Comparison of ENCODE assay signal across 12 mouse cellular contexts in the genomic region with DNA sequence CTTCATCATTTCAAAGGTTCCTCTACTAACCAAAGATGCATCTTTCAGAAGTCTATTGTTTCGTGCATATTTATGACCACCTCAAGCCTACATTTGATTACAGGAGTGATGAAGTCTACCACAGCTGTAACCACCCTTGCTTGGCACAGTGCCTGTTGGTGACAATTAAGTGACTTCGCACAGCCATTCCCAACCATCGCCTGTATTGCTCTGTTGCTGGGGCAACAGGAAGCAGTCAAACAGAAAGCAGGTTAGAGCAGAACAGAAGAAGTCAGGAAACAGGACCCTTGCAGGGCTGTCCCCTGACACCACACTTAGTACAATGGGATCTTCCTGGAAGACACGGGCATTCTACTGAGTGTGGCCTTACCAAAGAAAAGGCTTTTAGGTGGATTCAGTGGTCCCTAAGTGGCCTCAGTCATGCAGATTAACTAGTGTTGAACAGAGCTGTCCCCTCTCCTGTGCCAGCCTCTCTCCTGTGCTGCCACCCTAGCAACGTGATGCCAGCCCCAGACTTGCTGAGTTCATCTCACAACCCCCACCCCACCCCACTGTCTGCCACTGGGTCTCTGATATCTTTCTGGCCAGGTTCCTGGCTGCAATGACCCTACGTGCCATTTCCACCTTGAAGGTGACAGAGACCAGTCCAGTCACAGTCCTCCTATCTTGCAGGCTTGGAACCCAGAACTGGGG. TPM values are rescaled to one million over a fixed set of nuclear protein-coding genes. Genes with fewer than 3 reads are reported as not detected.
DNase-seq lines count a peak whose midpoint lies in the region; ATAC-seq and TF ChIP-seq lines count a peak whose summit lies in the region.
"Had no signal": no experiment of that assay in that cellular context is flagged by ENCODE, and none has a peak within 500 bp of the region (broad histone marks: within the 10 kb centered on the region; RNA-seq: fewer than 3 reads in every experiment).

No protein-coding gene starts in this region.

- DNase-seq in heart, adult 2 months: peak in 1 of 2 experiments; percentile 56
- DNase-seq in heart, adult 8-10 months (ENCODE audit: low spot score): no peak
- DNase-seq in neural tube, embryonic 10.5 days (ENCODE audit: extremely low spot score, low spot score): no peak
- DNase-seq in forebrain, postnatal 0 days: peak; percentile 61
- DNase-seq in naive thymus-derived CD4-positive, alpha-beta T cell, adult 2 months (ENCODE audit: low read depth): peak; percentile 27
- DNase-seq in cerebellum, adult 11 months: no peak
- no peak for DNase-seq in left cerebral cortex, adult 11 months (ENCODE audit: low spot score)
- DNase-seq: adrenal gland, postnatal 10 days; lung, postnatal 14 days had no signal

- peaks cover 19% of the 10 kb centered on the region for H3K4me1 ChIP-seq in heart, adult 2 months (ENCODE audit: control insufficient read depth, insufficient read depth, low read length)
- peaks cover 34% of the 10 kb centered on the region for H3K4me1 ChIP-seq in neural tube, embryonic 12.5 days
- H3K4me1 ChIP-seq in forebrain, postnatal 0 days (ENCODE audit: insufficient read depth): peaks cover 12% of the 10 kb centered on the region

- H3K9ac ChIP-seq in heart, adult 2 months (ENCODE audit: low read depth, low read length): no peak overlapping the region
- no peak overlapping the region for H3K9ac ChIP-seq in neural tube, embryonic 12.5 days
- H3K9ac ChIP-seq in forebrain, postnatal 0 days: no peak overlapping the region

- no peaks in the 10 kb centered on the region for H3K9me3 ChIP-seq in neural tube, embryonic 12.5 days
- no peaks in the 10 kb centered on the region for H3K9me3 ChIP-seq in forebrain, postnatal 0 days (ENCODE audit: low read length)
- H3K9me3 ChIP-seq: embryonic facial prominence, embryonic 10.5 days had no signal

- H3K79me2 ChIP-seq in heart, adult 2 months (replicated peaks; ENCODE audit: control insufficient read depth, insufficient read depth, low read length): no peaks in the 10 kb centered on the region

- no peak overlapping the region for H3K4me3 ChIP-seq in heart, adult 2 months
- no peak overlapping the region for H3K4me3 ChIP-seq in neural tube, embryonic 12.5 days
- no peak overlapping the region for H3K4me3 ChIP-seq in forebrain, postnatal 0 days (ENCODE audit: low read depth, low read length)
- H3K4me3 ChIP-seq: embryonic facial prominence, embryonic 10.5 days had no signal

- 42% methylated on average over 6 of the region's 6 CpGs for WGBS in heart, adult 2 months
- 48% methylated on average over 6 of the region's 6 CpGs for WGBS in neural tube, embryonic 12.5 days
- 42% methylated on average over 6 of the region's 6 CpGs for WGBS in forebrain, postnatal 0 days

- TF ChIP-seq EP300 in heart, adult 2 months (IDR thresholded peaks at IDR 0.05; ENCODE audit: insufficient read depth, low read depth, low read length): 0 out of 2 replicates have a peak, but pooled peaks have one; percentile 23

- TF ChIP-seq CTCF in heart, adult 2 months (IDR thresholded peaks at IDR 0.05): no peak
- TF ChIP-seq CTCF in forebrain, postnatal 0 days (IDR thresholded peaks at IDR 0.05; ENCODE audit: low read depth): no peak

- H3K27me3 ChIP-seq in heart, adult 2 months (ENCODE audit: control insufficient read depth, insufficient read depth, low read length): no peaks in the 10 kb centered on the region
- H3K27me3 ChIP-seq in neural tube, embryonic 12.5 days (replicated peaks): 0 out of 2 replicates have a peak, but pooled peaks cover 5% of the 10 kb centered on the region
- no peaks in the 10 kb centered on the region for H3K27me3 ChIP-seq in forebrain, postnatal 0 days (ENCODE audit: insufficient read depth, low read length)

- H3K4me2 ChIP-seq in neural tube, embryonic 12.5 days (replicated peaks): no peak overlapping the region
- H3K4me2 ChIP-seq in forebrain, postnatal 0 days (ENCODE audit: low read depth): no peak overlapping the region

- H3K27ac ChIP-seq in heart, adult 2 months: peak overlapping the region; percentile 44; the same call in 1 of the 2 replicates
- no peak overlapping the region for H3K27ac ChIP-seq in neural tube, embryonic 12.5 days
- no peak overlapping the region for H3K27ac ChIP-seq in forebrain, postnatal 0 days (ENCODE audit: low read depth, low read length)

- no peak for TF ChIP-seq POLR2A in heart, adult 2 months (IDR thresholded peaks at IDR 0.05; ENCODE audit: insufficient read depth, low read depth, low read length)

- ATAC-seq in neural tube, embryonic 12.5 days (ENCODE audit: low FRiP score, low read depth): peak; percentile 35; the same call in 1 of the 2 replicates
- ATAC-seq in forebrain, postnatal 0 days: peak; percentile 47
- ATAC-seq: inflammation-experienced regulatory T-cells, adult 6 months had no signal

- intact Hi-C loops in heart, adult 2 months (cut with DNase I): no loop called here

- no peaks in the 10 kb centered on the region for H3K36me3 ChIP-seq in heart, adult 2 months (ENCODE audit: control insufficient read depth, insufficient read depth, low read length)
- no peaks in the 10 kb centered on the region for H3K36me3 ChIP-seq in neural tube, embryonic 12.5 days
- H3K36me3 ChIP-seq in forebrain, postnatal 0 days (ENCODE audit: insufficient read depth): no peaks in the 10 kb centered on the region
- H3K36me3 ChIP-seq: embryonic facial prominence, embryonic 10.5 days had no signal

RNA-seq across cellular contexts. Expression of gene Eps8l3, which starts 27.9 kb away (rescaled TPM):
- not detected for total RNA-seq in heart, adult 2 months (2021)
- polyA plus RNA-seq in heart, adult 2 months (2012; rRNA removed): not detected in 2 replicates
- total RNA-seq in heart, adult 8-10 months (2022): not detected
- polyA plus RNA-seq in neural tube, embryonic 12.5 days (2016; fragmentation: Nextera tagmentation; extraction: Ambion mirVana): not detected in 2 replicates
- total RNA-seq in forebrain, postnatal 0 days (2014; rRNA removed): not detected in 2 replicates
- polyA plus RNA-seq in forebrain, postnatal 0 days (2015; fragmentation: Nextera tagmentation; extraction: Ambion mirVana): not detected in 2 replicates
- total RNA-seq: adrenal gland, postnatal 10 days had no signal
- polyA plus RNA-seq: embryonic facial prominence, embryonic 10.5 days; inflammation-experienced regulatory T-cells, adult 6 months had no signal

RNA-seq across cellular contexts. Expression of gene Gstm5, which starts 46.5 kb away (rescaled TPM):
- 10 to 100 TPM; 45.7 to 53.4 TPM for total RNA-seq in heart, adult 2 months (2021)
- 59.5 and 104 TPM in 2 replicates for polyA plus RNA-seq in heart, adult 2 months (2012; rRNA removed)
- total RNA-seq in heart, adult 8-10 months (2022): 10 to 100 TPM; 48.4 to 59.4 (median 52.4) TPM
- 204 and 216 TPM in 2 replicates for polyA plus RNA-seq in neural tube, embryonic 12.5 days (2016; fragmentation: Nextera tagmentation; extraction: Ambion mirVana)
- total RNA-seq in forebrain, postnatal 0 days (2014; rRNA removed): 141 and 164 TPM in 2 replicates
- polyA plus RNA-seq in forebrain, postnatal 0 days (2015; fragmentation: Nextera tagmentation; extraction: Ambion mirVana): 250 and 273 TPM in 2 replicates

Comparison
In these comparisons a context has a peak if more than half of its experiments do, and no peak if none do; other contexts are left out.
1. DNase-seq: peak in forebrain, postnatal 0 days (single experiment) and naive thymus-derived CD4-positive, alpha-beta T cell, adult 2 months (single experiment); none in heart, adult 8-10 months (single experiment), neural tube, embryonic 10.5 days (single experiment), cerebellum, adult 11 months (single experiment) and left cerebral cortex, adult 11 months (single experiment).